In the genomic region with DNA sequence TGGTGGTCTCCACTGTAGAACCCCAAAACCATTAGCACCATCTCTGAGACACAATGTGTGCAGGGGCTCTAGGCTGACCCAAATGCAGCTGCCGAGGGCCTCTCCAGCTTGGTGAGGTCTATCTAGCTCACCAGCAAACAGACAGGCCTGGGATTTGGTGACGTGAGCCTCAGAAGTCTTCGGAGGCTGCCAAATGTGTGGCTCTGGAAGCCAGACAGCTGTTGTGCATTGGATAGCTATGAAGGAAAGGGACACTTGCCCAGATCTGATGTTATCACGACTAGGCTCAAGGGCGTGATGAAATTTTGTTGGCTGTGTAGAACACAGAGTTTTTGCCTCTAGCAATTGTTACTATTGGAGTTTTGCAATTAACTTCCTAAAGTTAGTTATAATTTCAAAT, we compare ENCODE assay signal across 9 mouse cellular contexts. TPM values are rescaled to one million over a fixed set of nuclear protein-coding genes. Genes with fewer than 3 reads are reported as not detected.
DNase-seq lines count a peak whose midpoint lies in the region.
"Had no signal": no experiment of that assay in that cellular context is flagged by ENCODE, and none has a peak within 500 bp of the region (broad histone marks: within the 10 kb centered on the region; RNA-seq: fewer than 3 reads in every experiment).

No protein-coding gene starts in this region.

- intact Hi-C loops in gastrocnemius, postnatal 36 days (cut with DNase I) = no loop called here

- DNase-seq in urinary bladder, postnatal 14 days (ENCODE audit: low spot score) = peak; percentile 56
- DNase-seq in urinary bladder, adult 2 months (ENCODE audit: low spot score) = no peak
- peak; percentile 49 to 70 for DNase-seq in gastrocnemius, postnatal 36 days
- DNase-seq in kidney, postnatal 36 days = peak; percentile 46 to 55
- DNase-seq in embryo, embryonic 10 days (ENCODE audit: low spot score) = no peak
- DNase-seq in spleen, postnatal 14 days (ENCODE audit: low spot score in 2 of 2) = no peak
- no peak for DNase-seq in frontal cortex, postnatal 25 days (ENCODE audit: low spot score in 2 of 2)

RNA-seq across cellular contexts. Expression of a gene that starts 4.6 kb away (rescaled TPM):
- 7.3 and 8.8 TPM in 2 replicates for polyA plus RNA-seq in urinary bladder, adult 2 months (2012; rRNA removed)
- under 1 TPM; 0.41 to 0.47 TPM for total RNA-seq in gastrocnemius, postnatal 36 days (2021)
- total RNA-seq: layer of hippocampus, adult 18-20 months had no signal
- polyA plus RNA-seq: embryonic facial prominence, embryonic 12.5 days had no signal

RNA-seq across cellular contexts. Expression of a gene that starts 8.4 kb away (rescaled TPM):
- 839 and 925 TPM in 2 replicates for polyA plus RNA-seq in urinary bladder, adult 2 months (2012; rRNA removed)
- 100 to 1,000 TPM; 384 to 415 TPM for total RNA-seq in gastrocnemius, postnatal 36 days (2021)

RNA-seq across cellular contexts. Expression of a gene that starts 13.0 kb away (rescaled TPM):
- 12.3 and 13.6 TPM in 2 replicates for polyA plus RNA-seq in urinary bladder, adult 2 months (2012; rRNA removed)
- total RNA-seq in gastrocnemius, postnatal 36 days (2021) = 10 to 100 TPM; 13.4 to 18.1 TPM

RNA-seq across cellular contexts. Expression of a gene that starts 25.4 kb away (rescaled TPM):
- polyA plus RNA-seq in urinary bladder, adult 2 months (2012; rRNA removed) = 7.0 and 14.7 TPM in 2 replicates
- total RNA-seq in gastrocnemius, postnatal 36 days (2021) = under 1 TPM in 1 of 2 experiments, not detected in 1; 0.23 TPM
- total RNA-seq: layer of hippocampus, adult 18-20 months had no signal

RNA-seq across cellular contexts. Expression of a gene that starts 45.3 kb away (rescaled TPM):
- 34.3 and 37.5 TPM in 2 replicates for polyA plus RNA-seq in urinary bladder, adult 2 months (2012; rRNA removed)
- 1 to 10 TPM; 4.4 to 5.3 TPM for total RNA-seq in gastrocnemius, postnatal 36 days (2021)

Comparison
In these comparisons a context has a peak if more than half of its experiments do, and no peak if none do; other contexts are left out.
1. DNase-seq: peak in urinary bladder, postnatal 14 days (single experiment), gastrocnemius, postnatal 36 days (2 of 2) and kidney, postnatal 36 days (2 of 2); none in urinary bladder, adult 2 months (single experiment), embryo, embryonic 10 days (single experiment), spleen, postnatal 14 days (0 of 2) and frontal cortex, postnatal 25 days (0 of 2).